Mouse (Mus musculus): Measurements from ENCODE around the gene Atox1. TPM values are rescaled to one million over a fixed set of nuclear protein-coding genes. Genes with fewer than 3 reads are reported as not detected.
"Not testable (repeated sequence)": the region's sequence is repeated elsewhere in the genome, so short reads cannot be mapped to it uniquely, and the experiment has no call there.

Atox1 gene
- polyA plus RNA-seq, 1 experiment from 2014 or later, result 253 TPM

DNA sequence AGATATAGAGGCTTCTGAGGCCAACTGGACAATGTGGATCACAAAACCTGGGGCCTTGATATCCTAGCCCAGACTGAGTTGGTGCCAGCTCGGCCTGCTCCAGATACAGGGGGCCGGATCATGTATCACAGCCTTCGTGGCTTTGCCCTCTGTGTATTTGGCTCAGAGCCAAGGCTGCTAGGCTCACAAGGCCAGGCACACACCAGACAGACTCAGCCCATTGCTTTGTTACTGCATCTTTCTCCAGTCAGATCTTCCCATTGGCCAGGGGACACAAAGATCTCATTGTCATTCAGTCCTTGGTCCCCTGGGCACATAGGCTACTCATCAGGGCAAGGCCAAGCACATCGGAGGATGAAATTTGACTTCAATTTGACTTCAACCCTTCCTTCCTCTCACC lies 37.3 kb downstream of the Atox1 start:
- no peaks in the 10 kb centered on the region for H3K9me3 ChIP-seq (replicated peaks)
- H3K4me1 ChIP-seq (replicated peaks), result peaks cover 63% of the 10 kb centered on the region
- H3K9ac ChIP-seq, result peak overlapping the region; percentile 21; the same call in 1 of the 2 replicates
- ATAC-seq (ENCODE audit: insufficient number of reproducible peaks, low FRiP score), result peak; percentile 43; the same call in 1 of the 2 replicates
- H3K4me3 ChIP-seq, result no peak overlapping the region
- WGBS, result 17% methylated on average over 4 of the region's 4 CpGs
- no peaks in the 10 kb centered on the region for H3K27me3 ChIP-seq (replicated peaks)
- H3K36me3 ChIP-seq, result no peaks in the 10 kb centered on the region
- H3K4me2 ChIP-seq, result no peak overlapping the region
- H3K27ac ChIP-seq (ENCODE audit: poor library complexity, severe bottlenecking), result peak overlapping the region; percentile 82

DNA sequence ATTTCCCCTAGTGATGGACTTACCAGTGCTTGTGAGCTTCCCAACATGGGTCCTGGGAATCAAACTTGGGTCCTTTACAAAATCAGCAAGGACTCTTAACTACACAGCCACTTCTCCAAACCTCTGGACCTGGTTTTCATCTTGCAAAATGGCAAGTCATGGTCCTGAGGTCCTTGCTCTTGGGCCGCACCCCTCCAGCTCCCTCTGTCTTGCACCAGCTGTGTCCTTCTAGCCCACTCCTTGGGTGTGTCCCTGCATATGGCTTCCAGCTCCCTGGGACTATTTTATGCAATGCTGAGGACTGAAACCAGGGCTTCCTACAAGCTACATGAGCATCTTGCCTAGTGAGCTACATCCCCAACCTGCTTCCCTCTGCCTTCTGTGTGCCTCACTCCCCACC lies 38.1 kb downstream of the Atox1 start, which contains the start of gene Sparc:
Sparc (minus strand) TSS at position 206 of the 400 bp plus-strand sequence.
- Histone ChIP-seq H3K4me2 (no peak within 1 kb of the TSS), H3K27ac (ENCODE audit: poor library complexity, severe bottlenecking) (peak within 1 kb of the TSS; percentile 82), H3K4me1 (replicated peaks) (peaks cover 55% of the 10 kb centered on the region), H3K9me3 (replicated peaks) (no peaks in the 10 kb centered on the region), H3K27me3 (replicated peaks) (no peaks in the 10 kb centered on the region), H3K9ac (peak within 1 kb of the TSS; percentile 21; the same call in 1 of the 2 replicates), H3K4me3 (no peak within 1 kb of the TSS), H3K36me3 (no peaks in the 10 kb centered on the region)
- ATAC-seq (ENCODE audit: insufficient number of reproducible peaks, low FRiP score), result no peak
- 88% methylated on average over 1 of the region's 1 CpGs for WGBS

DNA sequence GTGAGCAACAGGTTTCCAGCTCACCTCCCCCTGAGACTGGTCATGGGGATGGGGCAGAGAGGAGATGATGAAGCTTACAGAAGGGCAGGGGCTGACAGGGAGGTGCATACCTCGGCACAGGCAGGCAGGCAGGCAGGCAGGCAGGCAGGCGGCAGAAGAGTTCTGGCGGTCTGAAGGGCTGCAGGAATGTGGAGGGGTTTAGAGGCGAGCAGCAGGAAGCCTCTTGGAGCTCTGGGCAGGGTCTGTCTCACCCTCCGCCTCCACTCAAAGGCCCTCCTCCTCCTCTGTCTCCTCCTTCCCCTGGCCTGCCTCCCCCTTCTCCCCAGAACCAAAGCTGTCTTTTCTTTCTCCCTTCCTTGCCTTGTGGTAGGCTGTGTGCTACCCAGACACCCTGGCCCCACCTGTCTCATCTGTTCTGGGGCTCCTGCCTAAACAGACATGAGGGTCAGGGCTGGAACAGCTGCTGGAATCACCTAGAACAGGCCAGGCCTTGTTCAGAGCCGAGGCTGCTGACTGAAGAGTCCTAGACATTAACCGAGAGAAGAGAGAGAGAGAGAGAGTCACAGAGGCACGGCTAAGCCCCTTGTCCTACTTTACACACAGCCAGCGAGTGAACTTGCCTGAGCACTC lies 41.2 kb downstream of the Atox1 start:
- no peaks in the 10 kb centered on the region for H3K36me3 ChIP-seq
- H3K4me2 ChIP-seq, result peak overlapping the region; percentile 84
- H3K4me1 ChIP-seq (replicated peaks), result peaks cover 72% of the 10 kb centered on the region
- peak overlapping the region; percentile 76 for H3K4me3 ChIP-seq
- peak; percentile 84 for ATAC-seq (ENCODE audit: insufficient number of reproducible peaks, low FRiP score)
- peak overlapping the region; percentile 99 for H3K27ac ChIP-seq (ENCODE audit: poor library complexity, severe bottlenecking)
- WGBS, result 3% methylated on average over 9 of the region's 9 CpGs
- H3K27me3 ChIP-seq (replicated peaks), result no peaks in the 10 kb centered on the region
- H3K9me3 ChIP-seq (replicated peaks), result no peaks in the 10 kb centered on the region
- peak overlapping the region; percentile 95 for H3K9ac ChIP-seq

DNA sequence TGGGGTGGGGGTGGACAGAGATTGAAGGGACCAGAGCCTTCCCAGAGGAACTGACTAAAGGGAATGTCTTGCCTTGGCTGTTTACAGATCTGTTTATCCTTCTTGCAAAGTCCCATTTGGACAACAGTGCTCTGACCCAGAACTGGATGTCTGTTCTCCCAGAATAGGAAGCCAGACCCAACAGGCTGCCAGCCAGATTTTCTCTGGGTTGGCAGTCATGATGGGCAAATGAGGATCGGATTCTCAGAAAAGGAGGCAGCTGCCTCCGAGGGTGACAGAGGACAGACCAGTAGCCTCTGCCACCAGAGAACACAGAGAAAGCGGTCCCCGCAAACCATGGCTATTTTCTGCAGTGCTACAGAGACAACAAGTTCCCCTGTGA lies 41.8 kb downstream of the Atox1 start:
- H3K4me3 ChIP-seq, result peak overlapping the region; percentile 76

DNA sequence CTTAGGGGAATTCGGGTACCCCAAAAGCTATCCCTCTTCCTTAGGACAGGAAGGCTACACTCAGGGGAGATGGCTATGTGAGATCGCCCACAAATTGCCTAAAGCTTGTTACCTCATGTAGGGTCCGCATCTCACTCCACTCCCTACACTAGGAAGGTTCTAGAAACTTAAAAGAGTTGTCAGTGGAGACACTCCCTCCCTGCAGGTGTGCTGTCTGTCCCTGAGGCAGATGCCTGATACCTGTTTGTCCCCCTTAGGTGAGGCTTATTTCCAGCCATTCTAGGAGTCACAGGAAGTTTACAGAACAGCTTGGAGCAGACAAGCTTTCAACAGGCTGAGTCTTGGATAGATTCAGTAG lies 42.4 kb downstream of the Atox1 start:
- H3K27me3 ChIP-seq (replicated peaks), result no peaks in the 10 kb centered on the region
- H3K4me2 ChIP-seq, result peak overlapping the region; percentile 84
- H3K4me1 ChIP-seq (replicated peaks), result peaks cover 72% of the 10 kb centered on the region
- WGBS, result 8% methylated on average over 3 of the region's 3 CpGs
- H3K9me3 ChIP-seq (replicated peaks), result no peaks in the 10 kb centered on the region
- H3K4me3 ChIP-seq, result peak overlapping the region; percentile 76
- peaks cover 6% of the 10 kb centered on the region; the same call in 1 of the 2 replicates for H3K36me3 ChIP-seq
- no peak for ATAC-seq (ENCODE audit: insufficient number of reproducible peaks, low FRiP score)
- peak overlapping the region; percentile 99 for H3K27ac ChIP-seq (ENCODE audit: poor library complexity, severe bottlenecking)
- peak overlapping the region; percentile 95 for H3K9ac ChIP-seq

More for the DNA sequence above, 41.8 kb downstream of the Atox1 start:
- H3K4me2 ChIP-seq, result peak overlapping the region; percentile 84
- 4% methylated on average over 4 of the region's 4 CpGs for WGBS
- H3K36me3 ChIP-seq, result 0 out of 2 replicates have a peak, but pooled peaks cover 1% of the 10 kb centered on the region
- H3K27me3 ChIP-seq (replicated peaks), result no peaks in the 10 kb centered on the region
- peak overlapping the region; percentile 95 for H3K9ac ChIP-seq
- H3K4me1 ChIP-seq (replicated peaks), result peaks cover 72% of the 10 kb centered on the region
- no peaks in the 10 kb centered on the region for H3K9me3 ChIP-seq (replicated peaks)
- peak overlapping the region; percentile 99 for H3K27ac ChIP-seq (ENCODE audit: poor library complexity, severe bottlenecking)
- ATAC-seq (ENCODE audit: insufficient number of reproducible peaks, low FRiP score), result no peak

DNA sequence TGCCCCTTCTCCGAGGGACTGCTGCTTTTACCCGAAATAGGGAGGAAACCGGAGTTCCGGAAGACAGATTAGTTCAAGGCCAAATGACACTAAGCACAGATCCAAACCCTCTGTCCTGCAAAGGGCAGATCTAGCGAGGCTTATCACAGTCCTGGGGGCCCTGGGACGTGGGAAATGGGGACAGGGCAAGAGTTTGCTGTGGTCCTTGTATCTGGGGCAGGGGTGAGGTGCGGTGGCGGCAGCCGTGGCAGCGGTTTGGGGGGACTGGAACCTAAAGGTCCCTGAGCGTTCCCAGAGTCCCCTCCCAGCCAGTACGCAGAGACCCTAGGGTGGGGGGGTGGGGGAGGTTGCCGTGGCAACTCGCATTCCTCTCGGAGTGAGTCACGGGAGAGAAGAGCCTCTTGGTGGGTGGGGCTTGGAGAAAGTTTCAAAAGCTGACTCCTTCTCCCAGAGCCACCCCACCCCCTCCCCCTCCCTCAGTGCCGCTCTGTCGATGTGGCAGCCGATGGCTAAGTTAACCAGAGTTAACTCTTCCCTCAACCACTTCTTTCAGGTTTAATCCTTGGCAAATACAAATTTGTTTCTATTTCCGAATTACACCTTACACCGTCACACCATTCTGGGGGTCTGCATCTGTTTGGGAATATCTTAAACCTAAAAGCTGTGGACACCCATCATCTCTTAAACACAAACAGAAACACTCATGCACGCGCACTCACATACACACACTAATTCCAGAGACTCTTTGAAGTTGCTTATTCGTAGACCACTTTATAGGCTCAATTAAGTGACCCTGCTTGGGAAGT lies 42.9 kb downstream of the Atox1 start:
- H3K4me2 ChIP-seq, result peak overlapping the region; percentile 84
- peak overlapping the region; percentile 99 for H3K27ac ChIP-seq (ENCODE audit: poor library complexity, severe bottlenecking)
- peaks cover 12% of the 10 kb centered on the region for H3K36me3 ChIP-seq
- peak overlapping the region; percentile 76 for H3K4me3 ChIP-seq
- peaks cover 73% of the 10 kb centered on the region for H3K4me1 ChIP-seq (replicated peaks)
- H3K27me3 ChIP-seq (replicated peaks), result no peaks in the 10 kb centered on the region
- no peaks in the 10 kb centered on the region for H3K9me3 ChIP-seq (replicated peaks)
- peak overlapping the region; percentile 95 for H3K9ac ChIP-seq
- WGBS, result under 1% methylated on average over 24 of the region's 24 CpGs
- peak; percentile 81 for ATAC-seq (ENCODE audit: insufficient number of reproducible peaks, low FRiP score)

DNA sequence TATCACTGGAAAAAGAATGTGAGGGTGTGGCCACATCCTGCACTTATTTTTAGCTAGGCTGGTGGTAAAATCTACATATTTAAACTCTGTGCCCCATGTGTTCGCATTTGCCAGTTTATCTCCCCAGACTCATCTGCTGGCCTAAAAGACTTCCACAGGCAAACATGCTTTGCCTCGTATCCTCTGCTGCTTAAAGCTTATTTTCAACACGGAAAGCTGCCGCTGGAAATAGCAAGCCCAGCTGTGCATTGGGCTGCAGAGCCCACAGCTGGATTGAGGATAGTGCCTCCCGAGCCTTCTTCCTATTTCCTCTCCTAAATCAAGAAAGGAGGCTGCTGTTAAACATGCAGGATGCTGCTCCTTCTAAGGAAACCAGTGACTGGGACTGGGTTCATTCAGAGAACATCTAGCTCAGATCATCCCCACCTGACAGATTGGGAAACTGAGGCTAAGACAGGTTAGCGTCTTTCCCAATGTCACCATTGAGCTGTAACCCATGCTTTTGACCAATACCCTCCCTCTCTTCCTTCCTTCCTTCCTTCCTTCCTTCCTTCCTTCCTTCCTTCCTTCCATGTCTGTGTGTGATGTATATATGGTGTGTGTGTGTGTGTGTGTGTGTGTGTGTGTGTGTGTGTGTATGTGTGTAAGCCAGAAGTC lies 44.3 kb downstream of the Atox1 start:
- no peak for ATAC-seq (ENCODE audit: insufficient number of reproducible peaks, low FRiP score)
- peak overlapping the region; percentile 99 for H3K27ac ChIP-seq (ENCODE audit: poor library complexity, severe bottlenecking)
- peaks cover 26% of the 10 kb centered on the region for H3K36me3 ChIP-seq
- H3K27me3 ChIP-seq (replicated peaks), result no peaks in the 10 kb centered on the region
- H3K4me1 ChIP-seq (replicated peaks), result peaks cover 76% of the 10 kb centered on the region
- peak overlapping the region; percentile 95 for H3K9ac ChIP-seq
- WGBS, result 49% methylated on average over 6 of the region's 6 CpGs
- peak overlapping the region; percentile 84 for H3K4me2 ChIP-seq
- peak overlapping the region; percentile 76 for H3K4me3 ChIP-seq
- no peaks in the 10 kb centered on the region for H3K9me3 ChIP-seq (replicated peaks)

DNA sequence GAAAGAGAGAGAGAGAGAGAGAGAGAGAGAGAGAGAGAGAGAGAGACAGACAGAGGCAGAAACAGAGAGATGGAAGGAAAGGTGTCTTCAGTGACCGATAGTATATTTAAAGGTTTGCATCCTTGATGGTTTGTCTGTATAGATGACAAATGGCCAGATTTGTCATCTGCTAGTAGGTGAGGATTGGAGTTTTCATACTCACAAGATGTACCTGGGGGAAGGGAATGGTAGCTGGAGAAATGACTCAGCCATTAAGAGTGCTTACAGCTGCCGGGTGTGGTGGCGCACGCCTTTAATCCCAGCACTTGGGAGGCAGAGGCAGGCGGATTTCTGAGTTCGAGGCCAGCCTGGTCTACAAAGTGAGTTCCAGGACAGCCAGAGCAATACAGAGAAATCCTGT lies 45.3 kb downstream of the Atox1 start:
- Histone ChIP-seq H3K4me2 (peak overlapping the region; percentile 51), H3K36me3 (peaks cover 34% of the 10 kb centered on the region), H3K4me1 (replicated peaks) (peaks cover 73% of the 10 kb centered on the region)
- not testable (repeated sequence) for H3K27me3 ChIP-seq (replicated peaks); H3K4me3 ChIP-seq; ATAC-seq (ENCODE audit: insufficient number of reproducible peaks, low FRiP score); H3K9me3 ChIP-seq (replicated peaks); H3K9ac ChIP-seq; H3K27ac ChIP-seq (ENCODE audit: poor library complexity, severe bottlenecking)
- 71% methylated on average over 6 of the region's 6 CpGs for WGBS

DNA sequence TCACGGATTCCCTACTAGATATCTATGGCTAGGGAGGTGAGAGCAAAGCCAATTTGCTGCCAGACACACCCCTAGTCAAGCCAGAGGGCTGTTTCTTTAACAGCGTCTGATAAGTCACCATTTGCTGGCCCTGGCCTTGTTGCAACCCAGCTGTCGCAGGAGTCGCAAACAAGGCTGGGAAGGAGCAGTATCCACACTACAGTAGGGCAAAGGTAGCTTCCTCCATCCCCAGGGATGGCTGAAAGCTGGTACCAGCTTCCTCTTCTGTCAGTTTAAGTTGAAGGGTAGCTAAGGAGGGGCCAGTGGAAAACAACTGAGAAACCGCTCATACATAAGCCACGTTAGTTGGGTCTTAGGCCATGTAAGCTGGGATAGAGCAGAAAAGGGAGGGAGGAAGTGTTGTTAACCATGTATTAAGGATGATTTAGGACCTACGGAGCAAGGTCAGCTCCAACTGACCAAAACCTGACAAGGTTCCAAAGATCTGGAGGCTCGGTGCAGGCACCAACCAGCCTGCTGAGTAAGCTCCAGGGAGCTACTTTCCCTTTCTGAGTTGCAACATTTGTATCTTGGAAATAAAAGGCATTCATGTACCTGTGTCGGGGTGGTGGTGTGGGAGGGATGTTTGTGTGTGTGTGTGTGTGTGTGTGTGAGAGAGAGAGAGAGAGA lies 45.9 kb downstream of the Atox1 start:
- Histone ChIP-seq H3K27me3 (replicated peaks) (no peaks in the 10 kb centered on the region), H3K4me1 (replicated peaks) (peaks cover 72% of the 10 kb centered on the region), H3K27ac (ENCODE audit: poor library complexity, severe bottlenecking) (peak overlapping the region; percentile 58), H3K9ac (0 out of 2 replicates have a peak overlapping the region, but pooled peaks have one; percentile 17), H3K9me3 (replicated peaks) (no peaks in the 10 kb centered on the region), H3K4me2 (peak overlapping the region; percentile 51), H3K36me3 (peaks cover 40% of the 10 kb centered on the region), H3K4me3 (no peak overlapping the region)
- WGBS, result 23% methylated on average over 9 of the region's 9 CpGs
- no peak for ATAC-seq (ENCODE audit: insufficient number of reproducible peaks, low FRiP score)

DNA sequence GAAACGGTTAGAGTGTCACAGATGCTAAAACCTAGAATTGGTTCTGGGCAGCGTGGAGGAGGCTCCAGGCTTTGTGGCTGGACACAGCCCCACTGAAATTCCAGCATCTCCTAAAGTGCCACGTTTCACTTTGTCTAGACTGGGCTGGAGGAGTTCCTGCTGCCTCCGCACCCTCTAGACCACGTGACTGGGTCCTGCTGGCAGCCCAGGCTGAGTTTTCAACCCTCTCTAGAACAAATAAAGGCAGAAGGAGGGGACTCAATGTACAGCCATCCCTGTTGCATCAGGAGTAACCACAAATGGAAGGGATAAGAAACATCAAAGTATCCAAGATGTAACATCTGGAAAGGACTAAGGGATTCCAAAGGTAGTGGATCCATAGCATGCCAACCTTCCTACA lies 46.7 kb downstream of the Atox1 start:
- peak overlapping the region; percentile 42; the same call in 1 of the 2 replicates for H3K27ac ChIP-seq (ENCODE audit: poor library complexity, severe bottlenecking)
- ATAC-seq (ENCODE audit: insufficient number of reproducible peaks, low FRiP score), result no peak

More for the DNA sequence above, 46.7 kb downstream of the Atox1 start:
- H3K27me3 ChIP-seq (replicated peaks), result no peaks in the 10 kb centered on the region
- peaks cover 68% of the 10 kb centered on the region for H3K4me1 ChIP-seq (replicated peaks)
- H3K9ac ChIP-seq, result no peak overlapping the region
- H3K36me3 ChIP-seq, result peaks cover 48% of the 10 kb centered on the region
- peak overlapping the region; percentile 26; the same call in 1 of the 2 replicates for H3K4me2 ChIP-seq
- H3K4me3 ChIP-seq, result 0 out of 2 replicates have a peak overlapping the region, but pooled peaks have one; percentile 3
- no peaks in the 10 kb centered on the region for H3K9me3 ChIP-seq (replicated peaks)
- 47% methylated on average over 5 of the region's 5 CpGs for WGBS
